Mouse (Mus musculus): ENCODE data around the gene Tfip11.

DNA sequence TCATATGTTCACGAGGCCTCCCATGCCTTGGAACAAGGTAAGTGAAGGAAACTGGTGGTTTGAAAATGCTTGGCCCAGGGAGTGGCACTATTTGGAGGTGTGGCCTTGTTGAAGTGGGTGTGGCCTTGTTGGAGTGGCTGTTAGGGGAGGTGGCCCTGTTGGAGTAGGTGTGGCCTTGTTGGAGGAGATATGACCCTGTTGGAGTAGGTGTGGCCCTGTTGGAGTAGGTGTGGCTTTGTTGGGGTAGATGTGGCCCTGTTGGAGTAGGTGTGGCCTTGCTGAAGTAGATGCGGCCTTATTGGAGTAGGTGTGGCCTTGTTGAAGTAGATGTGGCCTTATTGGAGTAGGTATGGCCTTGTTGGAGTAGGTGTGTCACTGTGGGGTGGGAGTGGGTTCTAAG lies 59.8 kb downstream of the Tfip11 start:
- TF ChIP-seq CTCF (IDR thresholded peaks at IDR 0.05; ENCODE audit: extremely low read depth, insufficient read depth, low read length) (no peak), POLR2A (IDR thresholded peaks at IDR 0.05; ENCODE audit: extremely low read depth, insufficient read depth, low read length) (no peak)

Measured in cortical plate, adult 2 months (tissue).